Mouse (Mus musculus) erythroblast, embryonic 14.5 days (primary cell): ENCODE data around the gene Dppa2.

Experiments
- GATA1 ChIP-seq: IDR thresholded peaks from 2 replicates; pipeline ENCODE4 v1.6.1; 2012; ENCODE audit warnings: low read length, inconsistent platforms, mixed read lengths
- TAL1 ChIP-seq: IDR thresholded peaks from 3 replicates; pipeline ENCODE4 v1.6.1; 2012; ENCODE audit warnings: low read length, inconsistent platforms, mixed read lengths

DNA sequence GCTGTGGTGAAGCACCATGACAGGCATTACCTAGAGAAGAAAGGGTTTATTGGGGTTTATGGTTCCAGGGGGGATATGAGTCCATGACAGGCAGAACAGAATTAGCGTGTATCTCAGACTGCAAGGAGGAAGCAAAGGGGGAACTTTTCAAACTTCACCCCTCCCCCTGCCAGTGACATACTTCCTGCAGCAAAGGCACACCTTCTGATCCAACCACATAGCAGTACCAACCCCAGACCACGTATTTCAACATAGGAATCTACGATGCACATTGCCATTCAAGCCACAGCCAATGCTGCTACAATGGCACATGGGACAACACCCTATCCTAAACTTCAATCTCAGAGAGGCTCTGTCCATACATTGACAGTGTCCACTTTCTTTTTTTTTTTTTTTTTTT, 3.8 kb upstream of the Dppa2 start:
- no peak for TF ChIP-seq GATA1
- TF ChIP-seq TAL1: no peak
